Mouse (Mus musculus): ENCODE data around the gene Smyd2. TPM values are rescaled to one million over a fixed set of nuclear protein-coding genes. Genes with fewer than 3 reads are reported as not detected.
A peak's percentile ranks its signal among the peaks of the same experiment; 100 is the strongest.

Gene Smyd2
- polyA plus RNA-seq, 1 experiment: 91.0 TPM

DNA sequence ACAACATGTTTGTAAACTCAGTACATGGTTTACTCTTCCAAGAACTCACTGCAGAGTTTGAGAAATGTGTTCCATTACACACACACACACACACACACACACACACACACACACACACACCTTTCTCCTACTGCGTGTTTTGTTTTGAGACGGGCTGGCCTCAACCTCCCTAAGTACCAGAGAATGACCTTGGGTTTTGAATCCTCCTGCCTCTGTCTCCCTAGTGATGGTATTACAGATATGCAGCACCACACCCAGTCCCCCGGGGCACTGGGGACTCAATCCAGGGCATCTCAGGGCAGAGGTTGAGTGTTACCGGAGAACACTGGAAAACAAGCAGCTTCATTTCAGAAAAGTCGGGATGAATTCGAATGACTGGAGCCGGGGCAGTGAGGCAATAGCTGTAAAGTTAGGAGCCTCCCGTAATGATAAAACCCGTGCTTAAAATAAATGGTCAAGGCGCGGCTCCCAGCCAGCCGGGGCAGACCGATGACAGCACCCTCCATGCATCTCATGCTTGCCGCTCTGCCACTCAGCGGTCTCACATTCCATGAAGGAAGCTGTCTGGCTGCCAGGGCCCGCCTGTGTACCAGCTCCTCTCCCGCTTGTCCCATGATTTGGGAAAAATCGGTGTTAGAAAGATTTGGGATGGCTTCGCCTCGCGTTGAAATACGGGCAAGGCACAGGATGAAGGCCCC is 1.9 kb upstream of the Smyd2 start:
- peaks cover 29% of the 10 kb centered on the region for H3K79me3 ChIP-seq (ENCODE audit: low read depth)
- no peaks in the 10 kb centered on the region for H3K36me3 ChIP-seq (ENCODE audit: control insufficient read depth, insufficient read depth)
- peaks cover 31% of the 10 kb centered on the region for H3K79me2 ChIP-seq (ENCODE audit: control insufficient read depth, insufficient read depth)
- H3K27me3 ChIP-seq (ENCODE audit: control insufficient read depth, insufficient read depth, insufficient read length): no peaks in the 10 kb centered on the region
- H3ac ChIP-seq (ENCODE audit: control insufficient read depth, insufficient read length, low read depth): peak overlapping the region; percentile 37
- TF ChIP-seq CEBPB (IDR thresholded peaks at IDR 0.05; ENCODE audit: low read depth) (peak; percentile 38), CTCF (IDR thresholded peaks at IDR 0.05; ENCODE audit: control insufficient read depth, insufficient read depth, insufficient read length) (no peak)
- no peak overlapping the region for H3K4me3 ChIP-seq (ENCODE audit: insufficient read depth, poor library complexity, severe bottlenecking)

DNA sequence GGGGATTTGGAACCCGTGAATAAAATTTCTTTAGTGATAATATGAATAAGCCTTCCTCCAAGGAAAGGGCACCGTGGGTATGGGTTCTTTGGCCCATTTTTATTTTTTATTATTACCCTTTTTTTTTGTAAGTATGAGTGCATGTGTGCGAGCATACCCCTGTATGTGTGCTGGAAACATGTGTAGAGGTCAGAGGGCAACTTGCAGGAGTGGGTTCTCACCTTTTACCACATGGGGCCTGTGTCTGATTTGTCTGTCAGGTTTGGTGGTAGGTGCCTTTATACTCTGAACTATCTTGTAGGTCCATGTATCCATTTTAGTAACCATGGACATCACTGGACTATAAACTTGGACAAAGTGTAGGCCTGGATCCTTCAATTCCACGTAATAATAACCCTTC is 994 bp upstream of the Smyd2 start:
- H3K27me3 ChIP-seq (ENCODE audit: control insufficient read depth, insufficient read depth, insufficient read length): no peaks in the 10 kb centered on the region
- H3K79me2 ChIP-seq (ENCODE audit: control insufficient read depth, insufficient read depth): peaks cover 40% of the 10 kb centered on the region
- peaks cover 36% of the 10 kb centered on the region for H3K79me3 ChIP-seq (ENCODE audit: low read depth)
- TF ChIP-seq MYOD1 (IDR thresholded peaks at IDR 0.05; ENCODE audit: control insufficient read depth, insufficient read length, low read depth) (no peak), CTCF (IDR thresholded peaks at IDR 0.05; ENCODE audit: control insufficient read depth, insufficient read depth, insufficient read length) (no peak), MYOG (IDR thresholded peaks at IDR 0.05; ENCODE audit: control insufficient read depth, extremely low read depth, insufficient read length) (no peak), FOSL1 (IDR thresholded peaks at IDR 0.05; ENCODE audit: insufficient read depth, low read length, poor library complexity, severe bottlenecking) (no peak), MAX (IDR thresholded peaks at IDR 0.05) (no peak), CEBPB (IDR thresholded peaks at IDR 0.05; ENCODE audit: low read depth) (no peak), USF1 (IDR thresholded peaks at IDR 0.05; ENCODE audit: low read depth) (no peak)
- H3K36me3 ChIP-seq (ENCODE audit: control insufficient read depth, insufficient read depth): no peaks in the 10 kb centered on the region
- H3ac ChIP-seq (ENCODE audit: control insufficient read depth, insufficient read length, low read depth): no peak overlapping the region
- no peak overlapping the region for H3K4me3 ChIP-seq (ENCODE audit: insufficient read depth, poor library complexity, severe bottlenecking)

DNA sequence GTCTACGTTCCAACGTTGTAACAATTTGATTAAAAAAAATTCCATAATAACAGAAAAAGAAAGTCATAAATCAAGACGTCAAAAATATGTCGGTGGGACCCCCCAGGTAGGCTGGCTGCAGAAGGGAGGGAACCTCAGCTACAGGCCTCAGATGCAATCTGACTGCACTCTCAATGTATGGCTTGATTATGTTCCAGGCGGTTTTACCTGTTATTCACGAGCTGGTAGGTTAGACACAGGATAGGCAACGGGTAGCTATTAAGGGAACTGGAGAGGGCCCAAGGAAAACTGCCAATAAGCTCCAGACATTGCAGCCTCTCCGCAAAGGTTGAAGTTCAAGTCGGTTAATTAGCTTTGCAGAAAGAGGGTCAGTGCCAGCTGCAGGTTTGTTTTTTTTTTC is 558 bp upstream of the Smyd2 start:
- Histone ChIP-seq H3K27me3 (ENCODE audit: control insufficient read depth, insufficient read depth, insufficient read length) (no peaks in the 10 kb centered on the region), H3K4me3 (ENCODE audit: insufficient read depth, poor library complexity, severe bottlenecking) (peak overlapping the region; percentile 71), H3K79me3 (ENCODE audit: low read depth) (peaks cover 39% of the 10 kb centered on the region), H3K79me2 (ENCODE audit: control insufficient read depth, insufficient read depth) (peaks cover 44% of the 10 kb centered on the region), H3K36me3 (ENCODE audit: control insufficient read depth, insufficient read depth) (no peaks in the 10 kb centered on the region), H3ac (ENCODE audit: control insufficient read depth, insufficient read length, low read depth) (no peak overlapping the region)
- TF ChIP-seq MYOG (IDR thresholded peaks at IDR 0.05; ENCODE audit: control insufficient read depth, extremely low read depth, insufficient read length) (no peak), MAX (IDR thresholded peaks at IDR 0.05) (no peak), MYOD1 (IDR thresholded peaks at IDR 0.05; ENCODE audit: control insufficient read depth, insufficient read length, low read depth) (no peak), FOSL1 (IDR thresholded peaks at IDR 0.05; ENCODE audit: insufficient read depth, low read length, poor library complexity, severe bottlenecking) (no peak), CTCF (IDR thresholded peaks at IDR 0.05; ENCODE audit: control insufficient read depth, insufficient read depth, insufficient read length) (no peak), USF1 (IDR thresholded peaks at IDR 0.05; ENCODE audit: low read depth) (no peak), CEBPB (IDR thresholded peaks at IDR 0.05; ENCODE audit: low read depth) (no peak)

DNA sequence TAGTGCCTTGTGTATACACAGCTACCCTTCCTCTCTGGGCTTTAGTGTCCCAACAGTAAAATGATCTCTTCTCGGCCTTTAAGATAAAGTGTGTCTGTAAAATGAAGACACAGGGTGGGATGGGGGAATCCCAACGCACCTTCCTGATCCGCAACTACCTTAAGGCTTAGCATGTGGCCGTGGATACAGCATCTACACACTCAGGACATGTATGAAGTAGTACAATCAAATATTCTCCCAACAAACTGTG is 670 bp downstream of the Smyd2 start:
- Histone ChIP-seq H3ac (ENCODE audit: control insufficient read depth, insufficient read length, low read depth) (peak overlapping the region; percentile 96), H3K4me3 (ENCODE audit: insufficient read depth, poor library complexity, severe bottlenecking) (peak overlapping the region; percentile 71), H3K79me3 (ENCODE audit: low read depth) (peaks cover 51% of the 10 kb centered on the region), H3K36me3 (ENCODE audit: control insufficient read depth, insufficient read depth) (no peaks in the 10 kb centered on the region), H3K79me2 (ENCODE audit: control insufficient read depth, insufficient read depth) (peaks cover 57% of the 10 kb centered on the region), H3K27me3 (ENCODE audit: control insufficient read depth, insufficient read depth, insufficient read length) (no peaks in the 10 kb centered on the region)
- TF ChIP-seq CEBPB (IDR thresholded peaks at IDR 0.05; ENCODE audit: low read depth) (no peak), MAX (IDR thresholded peaks at IDR 0.05) (no peak), MYOD1 (IDR thresholded peaks at IDR 0.05; ENCODE audit: control insufficient read depth, insufficient read length, low read depth) (no peak), CTCF (IDR thresholded peaks at IDR 0.05; ENCODE audit: control insufficient read depth, insufficient read depth, insufficient read length) (no peak), USF1 (IDR thresholded peaks at IDR 0.05; ENCODE audit: low read depth) (no peak), FOSL1 (IDR thresholded peaks at IDR 0.05; ENCODE audit: insufficient read depth, low read length, poor library complexity, severe bottlenecking) (no peak)

DNA sequence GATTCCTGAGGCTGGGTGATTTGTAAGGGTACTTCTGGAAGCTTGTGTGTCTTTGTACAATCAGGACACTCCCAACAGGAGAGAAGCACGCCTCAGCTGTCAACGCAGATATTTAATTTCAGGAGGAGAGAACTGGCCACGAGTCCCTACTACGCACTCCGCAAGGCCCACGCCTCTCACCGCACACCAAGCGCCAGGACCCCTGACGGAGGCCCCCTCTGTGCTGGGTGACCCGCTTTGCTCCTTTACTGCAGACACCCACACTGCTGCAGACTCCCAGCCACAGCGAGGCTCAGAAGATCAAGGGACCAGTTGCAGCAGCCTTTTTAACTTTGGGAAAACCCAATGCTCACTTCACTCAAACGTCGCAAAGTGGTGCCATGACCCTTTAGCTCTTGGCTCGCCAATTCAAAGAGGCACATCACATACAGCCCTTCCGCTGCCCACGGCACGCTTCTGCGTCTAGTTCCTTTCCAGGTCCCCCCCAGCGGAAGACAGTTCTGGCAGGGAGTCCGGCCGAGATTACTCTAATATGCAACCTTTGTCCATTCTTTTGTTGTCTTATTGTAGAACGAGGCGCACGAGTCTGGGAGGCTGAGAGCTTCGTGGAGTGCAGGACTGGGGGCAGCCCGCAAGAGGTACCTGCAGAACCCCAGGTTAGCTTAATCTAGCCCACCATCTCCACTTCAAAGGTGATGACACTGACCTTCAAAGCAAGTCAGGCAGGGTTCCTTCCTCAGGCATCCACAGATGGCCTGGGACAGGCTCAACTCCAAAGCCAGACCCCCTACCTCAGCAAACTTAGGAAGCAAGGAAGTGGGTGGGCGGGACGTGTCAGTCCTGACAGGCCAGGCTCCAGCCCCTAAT is 1.2 kb downstream of the Smyd2 start:
- Histone ChIP-seq H3K79me3 (ENCODE audit: low read depth) (peaks cover 57% of the 10 kb centered on the region), H3K79me2 (ENCODE audit: control insufficient read depth, insufficient read depth) (peaks cover 62% of the 10 kb centered on the region), H3K36me3 (ENCODE audit: control insufficient read depth, insufficient read depth) (no peaks in the 10 kb centered on the region), H3K4me3 (ENCODE audit: insufficient read depth, poor library complexity, severe bottlenecking) (peak overlapping the region; percentile 71), H3K27me3 (ENCODE audit: control insufficient read depth, insufficient read depth, insufficient read length) (no peaks in the 10 kb centered on the region), H3ac (ENCODE audit: control insufficient read depth, insufficient read length, low read depth) (peak overlapping the region; percentile 96)
- TF ChIP-seq CTCF (IDR thresholded peaks at IDR 0.05; ENCODE audit: control insufficient read depth, insufficient read depth, insufficient read length) (no peak), MYOG (IDR thresholded peaks at IDR 0.05; ENCODE audit: control insufficient read depth, extremely low read depth, insufficient read length) (no peak), FOSL1 (IDR thresholded peaks at IDR 0.05; ENCODE audit: insufficient read depth, low read length, poor library complexity, severe bottlenecking) (no peak), MAX (IDR thresholded peaks at IDR 0.05) (no peak), USF1 (IDR thresholded peaks at IDR 0.05; ENCODE audit: low read depth) (no peak), CEBPB (IDR thresholded peaks at IDR 0.05; ENCODE audit: low read depth) (no peak), MYOD1 (IDR thresholded peaks at IDR 0.05; ENCODE audit: control insufficient read depth, insufficient read length, low read depth) (no peak)
